Mouse (Mus musculus): ENCODE results near the gene Fra10ac1.

The Fra10ac1 gene

GRCm38 (mm10) chr19:38223905-38224684, at the start of gene Fra10ac1:
TSS of gene Fra10ac1 (minus strand) at chr19:38224156.
- DNase-seq = peak; percentile 94

DNA sequence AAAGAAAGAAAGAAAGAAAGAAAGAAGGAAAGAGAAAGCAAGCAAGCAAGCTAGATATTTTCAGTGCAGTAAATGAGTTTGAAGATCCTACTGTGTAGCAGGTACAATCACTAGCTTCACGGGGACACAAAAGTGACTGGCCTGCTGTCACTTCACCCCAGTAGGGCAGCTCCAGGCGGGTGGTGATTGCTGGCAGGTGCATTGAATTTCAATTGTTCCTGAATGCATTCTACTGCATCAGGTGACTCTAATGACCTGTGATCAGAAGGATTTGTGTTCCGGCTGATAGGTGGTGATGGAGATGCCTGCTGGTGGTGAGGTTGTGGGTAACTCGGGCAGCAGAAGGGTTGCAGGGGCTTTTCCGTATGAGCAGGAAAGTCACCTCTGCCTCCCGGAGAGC, 47.1 kb upstream of the Fra10ac1 start:
- DNase-seq = no peak

GRCm38 (mm10) chr19:38267469-38267868, 43.5 kb upstream of the Fra10ac1 start:
- DNase-seq = no peak

GRCm38 (mm10) chr19:38265767-38266166, 41.8 kb upstream of the Fra10ac1 start:
- DNase-seq = no peak

GRCm38 (mm10) chr19:38264505-38265500, 40.8 kb upstream of the Fra10ac1 start, which contains the start of gene Lgi1:
TSS of gene Lgi1 (plus strand) at chr19:38264536.
- DNase-seq = peak; percentile 69

DNA sequence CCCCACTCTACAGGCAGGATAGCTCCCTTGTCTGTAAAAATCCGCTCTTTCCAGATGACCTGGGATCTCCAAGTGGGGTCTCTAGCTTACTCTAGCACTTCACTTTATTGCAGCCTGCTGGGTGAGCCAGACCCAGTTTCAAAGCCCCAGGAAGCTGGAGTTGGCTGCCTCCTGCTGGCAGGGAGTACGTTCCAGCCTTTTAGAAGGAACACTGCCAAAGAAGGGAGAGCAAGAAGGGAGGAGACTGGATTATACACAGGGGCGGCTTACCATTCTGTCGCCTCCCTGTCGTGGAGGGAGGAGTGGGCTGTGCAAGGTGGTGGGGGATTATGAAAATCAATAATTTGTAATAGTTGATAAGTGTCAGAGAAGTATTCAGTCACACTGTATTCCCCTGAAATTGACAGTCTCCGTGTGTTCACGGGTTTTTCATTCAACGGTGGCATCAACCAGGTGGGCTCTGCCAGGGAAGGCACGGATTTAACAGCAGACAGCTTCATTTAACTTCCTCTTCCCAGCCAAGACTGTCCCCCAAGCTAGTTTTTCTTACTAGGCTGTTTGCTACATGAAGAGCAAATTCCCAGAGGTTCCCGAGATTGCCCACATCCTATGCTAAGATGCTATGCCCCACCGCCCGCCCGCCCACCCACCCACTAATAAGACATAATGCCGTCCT, 40.0 kb upstream of the Fra10ac1 start:
- DNase-seq = peak; percentile 67

DNA sequence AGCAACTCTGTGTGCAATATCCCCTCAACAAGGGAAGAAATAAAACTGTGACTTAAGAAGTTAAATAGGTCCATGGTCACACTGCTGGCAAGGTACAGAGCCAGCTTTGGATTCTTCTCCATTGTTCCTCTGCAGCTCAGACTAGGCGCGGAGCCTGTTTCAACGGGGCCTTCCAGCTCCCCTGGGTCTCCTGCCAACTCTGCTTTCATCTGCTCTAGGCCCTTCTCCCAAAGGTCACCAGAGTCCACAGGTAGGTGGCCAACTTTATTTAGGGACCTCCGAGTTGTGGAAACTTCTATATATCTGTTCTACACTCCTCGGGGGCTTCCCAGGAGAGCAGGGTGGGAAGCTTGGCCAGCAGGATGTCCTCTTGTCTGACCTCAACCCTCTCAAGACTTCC, 37.4 kb upstream of the Fra10ac1 start:
- no peak for DNase-seq

DNA sequence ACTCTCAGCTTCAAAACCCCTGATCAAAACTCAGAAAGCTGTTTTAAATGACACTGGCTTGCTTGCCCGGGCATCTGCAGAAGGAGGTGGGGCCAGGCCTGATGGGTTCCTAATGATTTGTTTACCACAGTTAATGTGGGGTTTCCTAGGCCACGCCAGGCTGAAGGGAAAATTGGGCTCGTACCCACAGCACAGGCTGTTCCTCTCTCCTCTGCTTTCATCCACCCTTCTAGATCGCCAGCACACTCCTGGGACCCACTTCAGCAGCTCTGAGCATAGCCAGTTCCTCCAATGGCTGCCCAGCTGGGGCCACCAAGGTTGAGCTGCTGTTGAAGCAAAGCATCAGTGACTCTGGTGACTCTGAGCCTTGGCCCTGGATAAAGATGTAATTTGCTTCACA, 36.4 kb upstream of the Fra10ac1 start:
- DNase-seq = no peak

- DNase-seq = no peak
These were observed 35.5 kb upstream of the Fra10ac1 start for GRCm38 (mm10) chr19:38259436-38259835.

- DNase-seq = peak; percentile 58
These were observed 34.7 kb upstream of the Fra10ac1 start for GRCm38 (mm10) chr19:38258651-38259065.

DNA sequence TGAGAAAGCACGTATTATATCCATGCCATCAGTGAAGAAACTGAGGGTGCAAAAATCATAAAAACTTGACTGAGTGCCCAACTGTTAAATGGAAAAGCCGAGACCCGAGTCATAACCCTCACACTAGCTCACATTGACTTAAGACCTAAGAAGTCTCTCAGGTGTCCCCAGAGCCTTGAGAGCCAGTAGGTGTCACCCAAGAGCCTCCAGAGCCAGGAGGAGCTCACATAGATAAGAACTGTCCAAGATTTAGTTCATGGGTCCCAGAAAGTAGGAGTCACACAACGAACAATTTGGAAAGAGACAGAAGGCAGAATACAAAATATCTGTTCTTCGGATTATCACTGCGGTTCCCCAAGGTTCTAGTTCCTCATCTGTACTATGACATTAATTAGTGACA, 29.8 kb upstream of the Fra10ac1 start:
- peak; percentile 66 for DNase-seq

DNA sequence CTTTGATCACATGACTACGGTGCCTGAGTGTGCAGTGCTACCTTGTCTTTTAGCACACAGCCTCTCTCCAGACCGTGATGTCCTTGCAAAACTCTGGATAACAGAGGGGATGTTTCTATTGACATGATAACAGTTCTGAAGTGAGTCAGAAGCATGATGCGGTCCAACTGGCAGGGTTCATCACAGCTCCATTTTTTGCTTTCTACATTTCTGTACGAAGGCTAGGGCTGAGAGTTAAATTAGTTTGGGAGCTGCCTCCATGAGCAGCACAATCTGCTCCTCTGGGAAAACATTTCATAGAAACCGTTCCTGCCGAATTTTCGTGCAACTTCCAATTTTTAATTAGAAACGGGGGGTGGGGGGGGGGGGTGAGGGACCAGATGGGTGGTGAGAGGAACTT, 25.7 kb upstream of the Fra10ac1 start:
- no peak for DNase-seq

DNA sequence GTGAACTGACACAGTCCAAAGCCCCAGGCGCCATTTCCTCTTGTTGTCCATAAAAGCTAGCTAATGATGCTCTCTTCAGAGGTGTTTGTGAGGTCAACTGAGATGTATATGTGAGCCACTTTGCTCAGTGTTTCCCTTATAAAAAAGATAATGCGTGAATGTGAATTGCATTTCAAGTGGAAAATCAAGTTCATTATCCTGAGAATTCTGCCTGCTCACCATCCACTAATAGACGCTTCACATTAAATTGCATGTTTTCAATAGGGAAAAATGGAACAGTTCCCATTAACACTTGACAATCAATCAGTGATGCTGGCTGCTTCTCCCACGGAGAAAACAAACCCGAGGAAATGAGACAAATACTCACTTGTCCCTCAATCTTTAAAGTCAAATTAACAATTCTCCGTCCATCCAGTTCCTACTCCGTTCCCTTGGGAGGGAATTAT, 22.2 kb upstream of the Fra10ac1 start:
- no peak for DNase-seq

GRCm38 (mm10) chr19:38245361-38246176, 21.6 kb upstream of the Fra10ac1 start:
- DNase-seq = no peak

DNA sequence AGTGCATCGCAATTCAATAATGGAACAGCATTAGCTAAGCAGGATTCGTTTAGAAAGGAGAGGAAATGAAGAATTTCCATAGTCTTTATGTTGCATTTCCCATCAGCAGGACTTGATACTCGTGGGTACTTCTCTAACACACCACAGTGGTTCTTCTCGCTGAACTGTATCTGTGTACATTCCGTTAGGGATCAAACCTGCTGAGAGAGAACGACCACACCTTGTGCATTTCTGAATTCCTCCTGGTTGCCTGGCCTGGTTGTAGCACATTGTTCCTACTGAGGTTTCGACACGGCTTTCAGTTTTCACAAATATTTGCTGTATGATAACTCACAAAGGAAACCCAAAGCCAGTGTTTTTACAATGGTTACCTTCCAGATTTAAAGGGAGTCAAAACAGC, 20.8 kb upstream of the Fra10ac1 start:
- DNase-seq = no peak

DNA sequence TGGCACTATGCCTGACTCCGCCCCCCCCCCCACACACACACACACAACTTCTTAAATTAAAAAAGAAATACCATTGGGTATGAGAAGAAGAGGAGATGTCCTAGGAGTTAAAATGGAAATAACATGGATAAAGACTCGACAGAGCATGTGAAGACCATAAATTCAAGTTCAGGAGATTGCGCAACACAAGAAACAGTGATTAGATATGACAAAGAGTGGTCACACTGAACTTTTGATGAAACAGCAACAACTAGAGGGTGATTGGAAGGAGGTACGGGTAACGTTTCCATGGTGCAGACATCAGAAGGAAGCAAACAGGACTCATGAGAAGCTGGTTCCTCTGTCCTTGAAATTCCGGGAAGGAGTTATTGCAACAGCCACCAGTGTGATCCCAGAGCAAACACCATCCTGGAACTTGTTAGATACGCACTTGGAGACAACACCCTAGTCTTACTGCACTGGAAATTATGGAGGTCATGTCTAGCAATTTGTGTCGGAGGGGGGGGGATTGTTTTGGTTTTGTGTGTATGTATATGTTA, 18.4 kb upstream of the Fra10ac1 start:
- no peak for DNase-seq

- peak; percentile 92 for DNase-seq
These were observed 14.4 kb upstream of the Fra10ac1 start for GRCm38 (mm10) chr19:38238213-38238951.

DNA sequence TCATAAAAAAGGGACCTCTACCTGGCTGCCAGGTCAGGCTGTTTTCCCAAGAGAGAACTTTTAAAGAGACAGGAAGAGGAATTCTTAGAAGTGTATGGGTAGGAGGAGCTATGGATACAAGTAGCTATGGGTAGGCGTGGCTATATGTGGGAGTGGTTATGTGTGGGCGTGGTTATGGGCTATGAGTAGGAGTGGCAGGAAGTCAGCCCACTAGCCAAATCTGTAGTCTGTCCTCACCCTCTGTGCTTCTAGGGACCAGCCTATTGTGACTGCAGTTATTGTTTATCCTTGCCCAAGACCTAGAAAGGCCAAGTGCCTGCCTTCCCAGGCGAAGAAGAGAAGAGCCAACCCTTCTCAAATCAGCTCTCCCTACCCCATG, 13.9 kb upstream of the Fra10ac1 start:
- DNase-seq = no peak

DNA sequence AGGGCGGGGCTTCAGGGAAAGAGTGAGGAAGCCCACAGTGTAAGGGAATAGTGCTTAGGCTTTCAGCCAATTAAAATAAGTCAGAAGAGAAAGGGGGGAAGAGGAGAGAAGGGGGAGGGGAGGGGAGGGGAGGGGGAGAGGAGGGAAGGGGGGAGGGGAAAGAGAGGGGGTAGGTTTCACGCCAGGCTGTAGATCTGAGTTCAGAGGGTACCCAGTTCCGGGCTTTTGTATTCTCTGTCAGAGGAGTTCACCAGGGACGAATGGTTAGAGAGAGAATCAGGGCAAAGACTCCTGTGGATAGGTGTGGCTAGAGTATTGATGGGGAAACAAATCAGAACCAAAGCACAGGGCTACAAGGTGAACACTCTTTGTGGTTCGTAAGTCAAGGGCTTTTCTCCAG, 12.6 kb upstream of the Fra10ac1 start:
- DNase-seq = no peak

GRCm38 (mm10) chr19:38232516-38232915, 8.6 kb upstream of the Fra10ac1 start:
- DNase-seq = no peak

GRCm38 (mm10) chr19:38232087-38232486, 8.1 kb upstream of the Fra10ac1 start:
- DNase-seq = no peak
